Mouse (Mus musculus): ENCODE measurements around the gene Afg3l1.
"Not testable (repeated sequence)": the region's sequence is repeated elsewhere in the genome, so short reads cannot be mapped to it uniquely, and the experiment has no call there.

The Afg3l1 gene

GRCm38 (mm10) chr8:123477737-123478258, at the start of gene Afg3l1:
Gene Afg3l1 (plus strand): TSS chr8:123477903.
- DNase-seq, result peak; percentile 95

GRCm38 (mm10) chr8:123428343-123428893, 49.3 kb upstream of the Afg3l1 start:
- DNase-seq, result no peak

- DNase-seq, result no peak
Observed at GRCm38 (mm10) chr8:123428939-123429721, 48.6 kb upstream of the Afg3l1 start.

DNA sequence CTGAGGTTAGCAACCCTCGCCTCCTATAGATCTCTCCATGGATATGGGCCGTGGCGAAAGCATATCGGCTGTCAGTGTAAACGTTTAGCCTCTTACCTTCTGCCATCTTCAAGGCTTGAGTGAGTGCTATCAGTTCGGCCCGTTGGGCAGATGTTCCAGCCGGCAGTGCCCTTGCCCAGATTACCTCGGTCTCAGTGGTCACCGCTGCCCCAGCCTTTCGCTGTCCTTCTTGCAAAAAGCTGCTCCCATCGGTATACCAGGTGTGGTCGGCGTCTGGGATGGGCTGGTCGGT, 48.0 kb upstream of the Afg3l1 start:
- not testable (repeated sequence) for DNase-seq

- not testable (repeated sequence) for DNase-seq
Observed at GRCm38 (mm10) chr8:123430936-123431335, 46.8 kb upstream of the Afg3l1 start.

DNA sequence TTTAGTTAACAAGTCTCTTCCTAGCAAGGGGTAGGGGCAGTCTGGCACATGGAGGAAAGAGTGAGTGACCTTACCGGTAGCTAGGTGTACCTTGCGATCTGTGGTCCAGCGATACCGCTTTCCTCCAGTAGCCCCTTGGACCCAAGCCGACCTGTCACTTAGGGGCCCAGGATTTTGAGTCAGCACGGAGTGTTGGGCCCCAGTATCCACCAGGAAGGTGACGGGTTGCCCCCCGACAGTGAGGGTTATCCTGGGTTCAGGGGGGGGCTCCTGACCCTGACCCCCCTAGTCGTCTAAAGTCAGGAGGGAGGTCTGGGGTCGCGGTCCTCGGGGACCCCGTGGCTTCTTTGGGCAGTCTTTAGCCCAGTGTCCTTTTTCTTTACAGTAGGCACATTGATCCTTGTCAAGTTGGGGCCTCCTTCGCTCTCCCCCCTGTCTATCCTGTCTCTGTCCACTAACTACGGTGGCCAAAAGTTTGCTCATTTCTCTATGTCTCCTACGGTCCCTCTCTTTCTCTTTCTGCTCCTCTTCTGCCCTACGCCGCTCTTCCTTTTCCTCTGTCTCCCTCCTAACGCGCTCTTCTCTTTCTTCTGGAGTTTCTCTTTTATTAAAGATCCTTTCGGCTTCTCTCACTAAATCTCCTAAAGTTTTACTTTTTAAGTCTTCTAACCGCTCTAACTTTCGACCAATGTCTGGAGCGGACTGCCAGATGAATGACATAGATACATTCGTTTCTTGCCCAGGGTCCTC, 45.9 kb upstream of the Afg3l1 start:
- DNase-seq, result no peak

- no peak for DNase-seq
Observed at GRCm38 (mm10) chr8:123432381-123432780, 45.3 kb upstream of the Afg3l1 start.

GRCm38 (mm10) chr8:123433241-123433974, 44.3 kb upstream of the Afg3l1 start:
- not testable (repeated sequence) for DNase-seq

- DNase-seq, result no peak
Observed at GRCm38 (mm10) chr8:123441788-123442187, 35.9 kb upstream of the Afg3l1 start.

DNA sequence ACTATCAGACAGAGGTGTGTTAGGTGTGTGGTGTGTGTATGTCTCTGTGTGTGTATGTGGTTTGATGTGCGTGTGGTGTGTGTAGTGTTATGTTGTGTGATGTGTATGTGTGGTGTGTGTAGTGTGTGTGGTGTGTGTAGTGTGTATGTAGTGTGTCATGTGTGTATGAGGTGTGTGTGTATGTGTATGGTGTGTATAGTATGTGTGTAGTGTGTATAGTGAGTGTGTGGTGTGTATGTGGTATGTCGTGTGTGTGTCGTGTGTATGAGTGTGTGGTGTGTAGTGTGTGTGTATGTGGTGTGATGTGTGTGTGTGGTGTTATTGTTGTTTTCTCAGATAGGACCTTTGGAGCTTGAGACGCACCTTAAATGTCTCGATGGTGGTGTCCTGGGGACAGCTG, 35.4 kb upstream of the Afg3l1 start:
- no peak for DNase-seq

GRCm38 (mm10) chr8:123442871-123443575, 34.7 kb upstream of the Afg3l1 start:
- DNase-seq, result peak; percentile 91

GRCm38 (mm10) chr8:123443576-123443921, 34.2 kb upstream of the Afg3l1 start:
- no peak for DNase-seq

- DNase-seq, result no peak
Observed at GRCm38 (mm10) chr8:123444131-123444530, 33.6 kb upstream of the Afg3l1 start.

DNA sequence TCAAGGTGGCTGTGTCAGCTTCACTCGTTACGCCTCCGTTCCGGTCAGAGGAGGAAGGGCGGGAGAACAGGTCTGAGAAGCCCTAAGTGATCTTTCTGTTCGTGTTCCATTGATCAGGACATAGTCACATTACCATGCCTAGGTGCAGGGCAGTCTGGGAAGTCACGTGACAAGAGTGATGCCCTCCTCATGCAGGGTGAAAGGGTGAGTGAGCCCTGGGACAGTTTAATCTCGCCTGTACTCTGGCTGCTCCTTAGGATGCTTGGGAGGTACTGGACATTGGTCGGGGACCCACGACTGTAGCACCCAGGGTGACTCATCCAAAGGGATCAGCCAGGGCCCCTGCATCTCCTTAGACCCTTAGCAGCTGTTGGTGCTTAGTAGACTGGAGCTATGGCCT, 31.7 kb upstream of the Afg3l1 start:
- DNase-seq, result no peak

GRCm38 (mm10) chr8:123446799-123447198, 30.9 kb upstream of the Afg3l1 start:
- no peak for DNase-seq

GRCm38 (mm10) chr8:123450783-123451182, 26.9 kb upstream of the Afg3l1 start:
- no peak for DNase-seq

GRCm38 (mm10) chr8:123451747-123452146, 26.0 kb upstream of the Afg3l1 start:
- not testable (repeated sequence) for DNase-seq

GRCm38 (mm10) chr8:123452149-123452548, 25.6 kb upstream of the Afg3l1 start:
- no peak for DNase-seq

DNA sequence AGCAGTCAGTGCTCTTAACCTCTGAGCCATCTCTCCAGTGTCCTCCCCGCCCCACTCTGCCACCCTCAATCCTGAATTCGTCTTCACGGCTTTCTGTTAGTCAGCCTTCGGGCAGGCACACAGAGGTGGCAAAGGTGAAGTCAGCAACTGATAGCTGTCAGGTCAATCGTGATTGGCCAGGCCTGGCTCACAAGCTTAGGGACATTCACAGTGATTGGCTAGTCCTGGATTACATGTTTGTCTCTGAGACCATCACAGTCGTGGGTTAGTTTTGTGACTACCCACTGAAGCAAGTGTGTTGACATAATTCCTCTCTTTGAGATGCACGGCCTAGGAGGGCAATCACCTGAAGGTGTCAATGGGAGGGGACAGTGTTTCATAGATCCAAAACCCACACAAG, 24.4 kb upstream of the Afg3l1 start:
- no peak for DNase-seq

GRCm38 (mm10) chr8:123453951-123454350, 23.8 kb upstream of the Afg3l1 start:
- no peak for DNase-seq

GRCm38 (mm10) chr8:123454559-123454958, 23.1 kb upstream of the Afg3l1 start:
- DNase-seq, result no peak

- DNase-seq, result no peak
Observed at GRCm38 (mm10) chr8:123463651-123464050, 14.1 kb upstream of the Afg3l1 start.

- DNase-seq, result no peak
Observed at GRCm38 (mm10) chr8:123467476-123467875, 10.2 kb upstream of the Afg3l1 start.

Measured in right cerebral cortex, adult 18-20 months (tissue).